Mouse (Mus musculus) inflammation-experienced regulatory T-cells, adult 6 months (primary cell): ENCODE measurements around the gene St6gal1. TPM values are rescaled to one million over a fixed set of nuclear protein-coding genes. Genes with fewer than 3 reads are reported as not detected.

Experiments
- ATAC-seq: one replicate; pipeline ENCODE4 v1.8.0; 2017
- polyA plus RNA-seq, 3 experiments: library from polyadenylated mRNA; unstranded; fragments of 100-300 nt; shearing (Covaris generic); gene quantifications; one replicate each; pipeline ENCODE4 v1.2.1; 2017

St6gal1 gene
- polyA plus RNA-seq, 3 experiments from 2014 or later: 24.7 to 67.7 (median 66.3) TPM

GRCm38 (mm10) chr16:23223871-23224469, 570 bp upstream of the St6gal1 start:
- no peak for ATAC-seq

GRCm38 (mm10) chr16:23225069-23225721, 655 bp downstream of the St6gal1 start:
- peak; percentile 10 for ATAC-seq

- ATAC-seq: peak; percentile 29
Measured at GRCm38 (mm10) chr16:23225821-23226600, 1.5 kb downstream of the St6gal1 start.

GRCm38 (mm10) chr16:23226601-23227351, 2.2 kb downstream of the St6gal1 start:
- ATAC-seq: no peak

GRCm38 (mm10) chr16:23227851-23228250, 3.3 kb downstream of the St6gal1 start:
- ATAC-seq: no peak

- ATAC-seq: peak; percentile 16
Measured at GRCm38 (mm10) chr16:23228486-23228885, 3.9 kb downstream of the St6gal1 start.

- ATAC-seq: no peak
Measured at GRCm38 (mm10) chr16:23229945-23230344, 5.4 kb downstream of the St6gal1 start.

GRCm38 (mm10) chr16:23231168-23231567, 6.6 kb downstream of the St6gal1 start:
- no peak for ATAC-seq

GRCm38 (mm10) chr16:23232691-23233090, 8.2 kb downstream of the St6gal1 start:
- no peak for ATAC-seq

GRCm38 (mm10) chr16:23233496-23233895, 9.0 kb downstream of the St6gal1 start:
- no peak for ATAC-seq

GRCm38 (mm10) chr16:23234557-23234956, 10.0 kb downstream of the St6gal1 start:
- ATAC-seq: no peak

GRCm38 (mm10) chr16:23235173-23235694, 10.7 kb downstream of the St6gal1 start:
- no peak for ATAC-seq

- ATAC-seq: no peak
Measured at GRCm38 (mm10) chr16:23239583-23239982, 15.0 kb downstream of the St6gal1 start.

GRCm38 (mm10) chr16:23240049-23240949, 15.8 kb downstream of the St6gal1 start:
- ATAC-seq: no peak

- ATAC-seq: peak; percentile 33
Measured at GRCm38 (mm10) chr16:23240950-23241259, 16.4 kb downstream of the St6gal1 start.

- ATAC-seq: no peak
Measured at GRCm38 (mm10) chr16:23243726-23244425, 19.3 kb downstream of the St6gal1 start.

GRCm38 (mm10) chr16:23244486-23244885, 19.9 kb downstream of the St6gal1 start:
- no peak for ATAC-seq

- ATAC-seq: no peak
Measured at GRCm38 (mm10) chr16:23249285-23249684, 24.7 kb downstream of the St6gal1 start.

- ATAC-seq: no peak
Measured at GRCm38 (mm10) chr16:23249762-23250161, 25.2 kb downstream of the St6gal1 start.

GRCm38 (mm10) chr16:23250556-23251444, 26.3 kb downstream of the St6gal1 start:
- peak; percentile 94 for ATAC-seq
